Mouse (Mus musculus) ES-Bruce4 (cell line): ENCODE measurements at regions not wholly inside any gene's neighbourhood (a gene's known extent, or its start where the extent isn't known, plus 50 kb on each side); places are given as distances from the start of the nearest gene placed in this dataset.

ENCODE experiments used
- H3K27ac ChIP-seq: 2 replicates; pipeline ENCODE4 v1.5.1; 2012; ENCODE audit warnings: low read length, inconsistent platforms; ENCODE audit not compliant: insufficient read depth
- H3K27me3 ChIP-seq: 2 replicates; pipeline ENCODE4 v1.6.1; 2012; ENCODE audit warnings: mild to moderate bottlenecking, low read length, inconsistent platforms; ENCODE audit not compliant: control insufficient read depth, poor library complexity, insufficient read depth, severe bottlenecking
- H3K36me3 ChIP-seq: 2 replicates; pipeline ENCODE4 v1.6.1; 2012; ENCODE audit warnings: inconsistent platforms, mild to moderate bottlenecking, low read length, moderate library complexity; ENCODE audit not compliant: control insufficient read depth, poor library complexity, insufficient read depth, severe bottlenecking
- H3K4me1 ChIP-seq: one replicate; pipeline ENCODE4 v1.8.1; 2011; ENCODE audit warnings: low read length; ENCODE audit not compliant: control insufficient read depth, insufficient read depth
- H3K4me3 ChIP-seq: 2 replicates; pipeline ENCODE4 v1.5.1; 2011; ENCODE audit warnings: low read depth, mild to moderate bottlenecking, low read length
- H3K9ac ChIP-seq: 2 replicates; pipeline ENCODE4 v1.6.1; 2012; ENCODE audit warnings: low read depth, mild to moderate bottlenecking, inconsistent platforms; ENCODE audit not compliant: poor library complexity, severe bottlenecking
- H3K9me3 ChIP-seq: replicated peaks from 2 replicates; pipeline ENCODE4 v1.6.1; 2012; ENCODE audit warnings: mild to moderate bottlenecking, low read length, inconsistent platforms; ENCODE audit not compliant: control insufficient read depth, poor library complexity, insufficient read depth, severe bottlenecking
- CTCF ChIP-seq: IDR thresholded peaks from one replicate; pipeline ENCODE4 v1.8.1; 2011; ENCODE audit warnings: low read depth, low read length
- EP300 ChIP-seq: IDR thresholded peaks from 2 replicates; pipeline ENCODE4 v1.6.1; 2011; ENCODE audit warnings: low read depth, low read length; ENCODE audit not compliant: insufficient read depth
- POLR2A ChIP-seq: IDR thresholded peaks from one replicate; pipeline ENCODE4 v1.8.1; 2011; ENCODE audit warnings: low read length; ENCODE audit not compliant: insufficient read depth

GRCm38 (mm10) chr11:84692638-84693037 lies 126.7 kb downstream of the Mrm1 start:
- no peaks in the 10 kb centered on the region for H3K9me3 ChIP-seq
- no peaks in the 10 kb centered on the region for H3K27me3 ChIP-seq

DNA sequence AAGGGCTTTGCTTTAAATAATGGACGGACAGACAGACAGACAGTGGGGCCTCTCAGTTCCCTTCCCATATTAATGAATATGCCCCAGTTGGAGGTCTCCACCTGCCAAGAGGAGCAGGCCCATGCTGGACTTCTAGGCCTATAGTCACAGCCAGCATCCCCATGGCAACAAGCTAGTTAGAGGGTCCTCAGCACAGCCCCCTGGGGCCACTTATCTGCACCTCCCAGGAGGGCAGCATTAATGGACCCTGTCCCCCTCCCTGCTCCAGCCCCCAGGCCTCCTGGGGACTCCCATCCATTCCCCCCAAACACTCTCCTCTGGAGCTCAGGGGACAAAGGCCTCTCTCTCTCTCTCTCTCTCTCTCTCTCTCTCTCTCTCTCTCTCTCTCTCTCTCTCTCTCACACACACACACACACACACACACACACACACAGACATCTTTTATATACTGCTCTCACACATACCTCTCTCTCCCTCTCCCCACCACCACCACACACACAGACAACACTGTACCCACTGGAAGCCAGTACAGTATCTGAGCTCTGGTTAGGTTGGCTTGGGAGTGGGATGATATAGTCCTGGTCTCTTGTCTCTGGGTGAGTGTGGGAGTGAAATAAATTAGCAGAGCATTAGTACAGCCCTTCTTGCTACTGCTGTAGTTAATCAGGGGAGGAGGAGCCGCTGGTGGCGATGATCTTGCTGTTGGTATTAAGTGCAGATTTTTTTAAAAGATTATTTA lies 127.7 kb downstream of the Mrm1 start:
- TF ChIP-seq EP300 (no peak), POLR2A (no peak), CTCF (no peak)
- Histone ChIP-seq H3K9me3 (no peaks in the 10 kb centered on the region), H3K4me3 (no peak overlapping the region), H3K4me1 (no peaks in the 10 kb centered on the region), H3K36me3 (no peaks in the 10 kb centered on the region), H3K27ac (no peak overlapping the region), H3K9ac (no peak overlapping the region), H3K27me3 (no peaks in the 10 kb centered on the region)

More at GRCm38 (mm10) chr11:84692638-84693037, 126.7 kb downstream of the Mrm1 start:
- no peak overlapping the region for H3K9ac ChIP-seq
- no peaks in the 10 kb centered on the region for H3K36me3 ChIP-seq
- no peak overlapping the region for H3K27ac ChIP-seq
- H3K4me3 ChIP-seq = no peak overlapping the region
- TF ChIP-seq EP300 (no peak), POLR2A (no peak), CTCF (no peak)
- H3K4me1 ChIP-seq = peaks cover 3% of the 10 kb centered on the region

GRCm38 (mm10) chr11:84686473-84686872 lies 132.8 kb downstream of the Mrm1 start:
- Histone ChIP-seq H3K4me1 (no peaks in the 10 kb centered on the region), H3K4me3 (no peak overlapping the region), H3K27me3 (no peaks in the 10 kb centered on the region), H3K9me3 (no peaks in the 10 kb centered on the region), H3K27ac (no peak overlapping the region), H3K9ac (no peak overlapping the region), H3K36me3 (no peaks in the 10 kb centered on the region)
- TF ChIP-seq CTCF (no peak), POLR2A (no peak), EP300 (no peak)

GRCm38 (mm10) chr11:84684325-84684724 lies 135.0 kb downstream of the Mrm1 start:
- Histone ChIP-seq H3K4me1 (no peaks in the 10 kb centered on the region), H3K27me3 (no peaks in the 10 kb centered on the region), H3K9me3 (no peaks in the 10 kb centered on the region), H3K9ac (no peak overlapping the region), H3K27ac (no peak overlapping the region), H3K36me3 (no peaks in the 10 kb centered on the region), H3K4me3 (no peak overlapping the region)
- TF ChIP-seq CTCF (no peak), EP300 (no peak), POLR2A (no peak)

DNA sequence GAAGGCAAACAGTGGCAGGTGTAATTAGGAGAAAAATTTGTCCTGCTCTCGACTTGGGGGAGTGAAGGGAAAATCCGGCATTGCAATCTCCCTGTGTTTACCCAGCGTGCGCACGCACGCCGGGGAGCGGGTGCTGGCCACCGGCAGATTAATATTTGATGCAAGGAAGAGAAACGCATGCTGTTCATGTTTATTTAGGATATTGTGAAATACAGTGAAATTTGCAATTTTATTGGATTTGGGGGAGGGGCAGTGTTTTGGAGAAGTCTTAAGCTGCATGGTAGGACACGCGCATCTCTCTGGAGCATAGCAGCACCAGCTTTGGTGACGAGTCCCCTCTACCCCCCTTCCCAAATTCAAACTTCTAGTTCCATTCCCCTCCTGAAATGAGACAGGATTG lies 136.4 kb downstream of the Mrm1 start:
- H3K9ac ChIP-seq = no peak overlapping the region

GRCm38 (mm10) chr11:84676377-84677078 lies 142.8 kb downstream of the Mrm1 start:
- no peaks in the 10 kb centered on the region for H3K4me1 ChIP-seq
- 0 out of 2 replicates have a peak overlapping the region, but pooled peaks have one; percentile 32 for H3K9ac ChIP-seq
- no peaks in the 10 kb centered on the region for H3K36me3 ChIP-seq
- H3K9me3 ChIP-seq = no peaks in the 10 kb centered on the region
- no peak overlapping the region for H3K4me3 ChIP-seq
- H3K27me3 ChIP-seq = no peaks in the 10 kb centered on the region
- TF ChIP-seq POLR2A (no peak), CTCF (no peak), EP300 (no peak)
- no peak overlapping the region for H3K27ac ChIP-seq

More for the DNA sequence above, 136.4 kb downstream of the Mrm1 start:
- H3K4me3 ChIP-seq = no peak overlapping the region
- H3K36me3 ChIP-seq = no peaks in the 10 kb centered on the region
- H3K27me3 ChIP-seq = no peaks in the 10 kb centered on the region
- H3K27ac ChIP-seq = no peak overlapping the region
- TF ChIP-seq CTCF (no peak), POLR2A (no peak), EP300 (no peak)
- no peaks in the 10 kb centered on the region for H3K9me3 ChIP-seq
- H3K4me1 ChIP-seq = no peaks in the 10 kb centered on the region
